Mouse (Mus musculus): ENCODE data around the gene Zmiz1.

Gene Zmiz1

GRCm38 (mm10) chr14:25489336-25490078, 30.5 kb downstream of the Zmiz1 start:
- DNase-seq (ENCODE audit: low read depth, low spot score): no peak

GRCm38 (mm10) chr14:25491961-25492360, 33.0 kb downstream of the Zmiz1 start:
- no peak for DNase-seq (ENCODE audit: low read depth, low spot score)

- no peak for DNase-seq (ENCODE audit: low read depth, low spot score)
These were observed 33.7 kb downstream of the Zmiz1 start for GRCm38 (mm10) chr14:25492567-25493279.

DNA sequence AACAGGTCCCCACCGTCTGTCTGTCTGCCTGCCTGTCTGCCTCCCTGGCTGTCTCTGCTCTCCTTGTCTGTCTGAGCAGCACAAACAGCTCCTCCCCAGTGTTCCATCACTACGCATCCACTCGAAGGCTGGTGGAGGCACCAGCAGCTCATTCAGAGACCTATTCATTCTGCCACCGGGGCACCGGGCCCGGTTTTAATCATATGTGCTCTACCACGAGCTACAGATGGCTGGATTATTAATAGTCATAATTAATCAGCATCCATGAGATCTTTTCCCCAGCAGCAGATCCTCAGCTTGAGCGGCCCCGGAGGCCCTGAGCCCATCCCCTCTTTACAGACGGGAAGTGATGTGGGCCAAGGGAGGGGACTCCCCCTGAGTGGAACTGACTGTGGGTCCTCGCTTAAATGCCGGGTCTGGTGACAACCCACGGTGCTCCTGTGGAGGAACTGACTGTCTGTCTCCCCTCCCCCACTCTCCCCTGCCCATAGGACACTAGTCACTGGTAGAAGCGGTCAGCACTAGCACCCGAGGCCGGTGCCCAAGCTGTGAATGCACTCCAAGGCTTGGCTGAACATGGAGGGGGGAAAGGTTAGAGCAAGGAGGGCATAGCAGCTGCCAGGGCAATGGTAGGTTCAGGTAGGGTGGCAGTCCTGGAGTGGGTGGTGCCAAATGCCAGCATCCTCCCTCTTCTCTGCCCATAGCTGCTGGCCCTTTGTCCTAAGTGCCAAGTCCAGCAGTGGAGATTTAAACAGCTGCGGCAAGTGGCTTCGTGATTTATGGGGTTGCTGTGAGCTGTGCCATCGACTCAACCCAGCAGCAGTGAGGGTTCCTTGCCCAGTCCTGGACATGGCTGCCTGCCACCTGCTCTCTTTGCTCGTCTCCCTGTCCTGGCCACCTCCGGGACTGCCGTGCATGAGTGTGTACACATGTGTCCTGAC, 34.6 kb downstream of the Zmiz1 start:
- DNase-seq (ENCODE audit: low read depth, low spot score): no peak

- no peak for DNase-seq (ENCODE audit: low read depth, low spot score)
These were observed 35.8 kb downstream of the Zmiz1 start for GRCm38 (mm10) chr14:25494778-25495177.

GRCm38 (mm10) chr14:25496116-25496515, 37.1 kb downstream of the Zmiz1 start:
- DNase-seq (ENCODE audit: low read depth, low spot score): no peak

DNA sequence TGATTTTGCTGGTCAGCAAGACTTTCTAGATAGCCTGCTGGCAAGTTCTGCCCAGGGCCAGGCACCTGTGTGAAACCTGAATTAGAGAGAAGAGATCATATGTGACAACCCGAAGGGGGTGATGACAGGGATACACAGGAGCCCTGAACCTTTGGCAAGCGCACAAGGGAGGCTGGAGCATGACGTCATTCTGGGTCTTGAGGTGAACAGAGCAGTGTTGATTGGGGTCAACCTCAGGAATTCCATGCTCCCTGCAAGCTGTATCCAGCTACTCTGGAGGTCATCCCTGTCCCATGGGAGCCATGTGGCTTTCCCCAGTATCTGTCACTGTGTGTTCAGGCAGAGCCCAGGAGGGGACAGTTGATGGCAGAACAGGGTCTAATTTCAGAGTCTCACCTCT, 38.0 kb downstream of the Zmiz1 start:
- no peak for DNase-seq (ENCODE audit: low read depth, low spot score)

GRCm38 (mm10) chr14:25497596-25497995, 38.6 kb downstream of the Zmiz1 start:
- no peak for DNase-seq (ENCODE audit: low read depth, low spot score)

- DNase-seq (ENCODE audit: low read depth, low spot score): no peak
These were observed 39.4 kb downstream of the Zmiz1 start for GRCm38 (mm10) chr14:25498367-25498766.

- DNase-seq (ENCODE audit: low read depth, low spot score): no peak
These were observed 40.5 kb downstream of the Zmiz1 start for GRCm38 (mm10) chr14:25499526-25499925.

- DNase-seq (ENCODE audit: low read depth, low spot score): peak; percentile 53
These were observed 41.6 kb downstream of the Zmiz1 start for GRCm38 (mm10) chr14:25500511-25501120.

GRCm38 (mm10) chr14:25501481-25501880, 42.5 kb downstream of the Zmiz1 start:
- DNase-seq (ENCODE audit: low read depth, low spot score): no peak

DNA sequence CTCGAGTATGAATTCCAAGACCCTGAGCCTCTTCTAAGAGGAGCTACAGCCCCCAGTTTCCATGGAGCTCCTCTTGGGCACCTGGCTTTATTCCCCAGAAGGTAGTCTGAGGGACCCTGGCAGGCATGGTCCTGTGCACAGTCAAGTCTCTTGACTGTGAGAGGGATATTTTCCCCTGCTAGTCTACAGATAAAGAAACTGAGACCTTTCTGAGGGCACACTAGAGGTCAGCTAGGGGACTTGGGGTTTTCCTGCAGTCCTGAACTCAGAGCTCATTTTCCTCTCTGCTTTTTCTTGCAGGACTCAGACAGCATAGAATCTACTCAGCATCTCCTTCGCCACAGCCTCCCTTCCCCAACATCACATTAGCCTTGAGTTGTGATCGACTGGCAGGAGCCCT, 43.4 kb downstream of the Zmiz1 start:
- DNase-seq (ENCODE audit: low read depth, low spot score): no peak

DNA sequence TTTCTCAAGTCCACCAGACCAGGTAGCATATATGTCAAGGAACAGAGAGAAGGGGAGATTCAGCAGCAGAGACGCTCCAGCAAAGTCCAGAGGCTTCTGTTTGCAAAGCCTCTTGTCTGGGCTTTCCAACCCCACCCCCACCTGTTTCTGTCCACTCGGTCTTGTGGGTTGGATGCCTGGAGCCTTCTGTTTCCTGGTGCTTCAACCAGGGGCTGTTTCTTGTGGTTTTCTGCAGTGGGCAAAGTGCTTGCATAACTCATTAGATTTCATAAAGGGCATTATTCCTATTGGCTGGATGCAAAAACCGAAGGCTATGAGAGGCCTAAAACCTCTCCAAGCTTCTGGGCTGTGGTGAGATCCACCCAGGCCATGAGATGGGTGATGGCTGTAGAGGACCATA, 45.3 kb downstream of the Zmiz1 start:
- no peak for DNase-seq (ENCODE audit: low read depth, low spot score)

DNA sequence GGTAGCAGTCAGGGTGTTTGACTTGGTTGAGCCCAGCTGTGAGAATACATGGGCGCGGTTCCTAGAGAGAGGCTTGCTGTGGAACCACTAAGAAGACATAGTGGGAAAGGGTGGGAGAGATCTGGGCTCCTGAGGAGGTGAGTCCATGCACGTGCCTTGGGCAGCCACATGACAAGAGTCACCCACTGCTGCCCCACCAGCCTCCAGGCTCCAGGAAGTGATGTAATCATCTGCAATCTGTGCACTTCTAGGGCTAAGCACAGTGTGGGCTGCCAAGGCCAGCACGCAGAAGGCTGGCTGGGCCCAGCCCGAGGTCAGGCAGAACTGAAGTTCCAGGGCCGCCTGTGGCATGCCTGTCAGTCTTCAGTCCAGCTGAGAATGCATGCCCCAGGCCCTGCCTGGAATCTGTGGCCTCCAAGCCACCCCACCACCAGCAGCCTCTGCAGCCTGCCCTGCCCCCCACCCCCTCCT, 46.3 kb downstream of the Zmiz1 start:
- DNase-seq (ENCODE audit: low read depth, low spot score): peak; percentile 44

- no peak for DNase-seq (ENCODE audit: low read depth, low spot score)
These were observed 49.2 kb downstream of the Zmiz1 start for GRCm38 (mm10) chr14:25508111-25508756.

DNA sequence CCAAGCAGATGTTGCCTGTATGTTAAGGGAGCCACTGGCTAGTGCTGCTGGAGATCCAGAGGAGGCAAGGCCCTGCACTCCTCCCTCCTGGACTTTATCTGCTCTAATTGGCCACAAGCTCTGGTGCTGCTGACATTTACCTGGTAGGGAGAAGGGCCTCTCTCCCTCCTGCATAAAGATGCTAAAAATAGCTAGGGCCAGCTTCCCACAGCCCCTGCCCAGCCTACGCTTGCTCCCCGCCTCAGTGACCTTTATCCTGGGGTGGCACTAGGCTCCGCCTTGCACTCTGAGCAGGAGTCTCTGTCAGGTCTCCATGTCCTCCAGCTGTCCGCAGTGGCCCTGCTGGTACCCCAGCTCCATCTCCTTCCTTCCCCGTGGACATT, 49.8 kb downstream of the Zmiz1 start:
- no peak for DNase-seq (ENCODE audit: low read depth, low spot score)

- DNase-seq (ENCODE audit: low read depth, low spot score): no peak
These were observed 50.6 kb downstream of the Zmiz1 start for GRCm38 (mm10) chr14:25509450-25510129.

DNA sequence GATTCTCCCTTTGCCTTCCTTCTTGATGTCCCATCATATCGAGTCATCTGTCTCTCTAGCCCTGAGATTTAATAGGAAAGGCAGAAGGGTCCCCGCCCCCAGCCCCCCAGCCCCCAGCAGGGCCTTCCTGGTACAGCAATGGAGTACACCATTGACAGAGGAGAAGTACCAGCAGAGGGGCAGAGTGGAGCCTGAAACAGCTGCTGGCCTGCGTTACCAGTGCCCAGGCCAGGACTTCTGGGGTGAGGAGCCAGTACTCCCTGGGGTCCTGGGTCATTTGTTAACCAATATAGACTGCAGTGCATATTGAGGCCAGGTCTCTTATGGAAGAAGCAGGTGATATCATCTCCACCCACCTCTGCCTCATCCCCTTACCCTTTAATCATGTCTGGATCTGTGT, 51.4 kb downstream of the Zmiz1 start:
- DNase-seq (ENCODE audit: low read depth, low spot score): no peak

- no peak for DNase-seq (ENCODE audit: low read depth, low spot score)
These were observed 52.0 kb downstream of the Zmiz1 start for GRCm38 (mm10) chr14:25510987-25511386.
